Mouse (Mus musculus): Measurements from ENCODE around the gene Glb1l3. TPM values are rescaled to one million over a fixed set of nuclear protein-coding genes. Genes with fewer than 3 reads are reported as not detected.

The Glb1l3 gene
- 0.05 and 0.07 TPM in 2 replicates for polyA plus RNA-seq (2012; rRNA removed)

DNA sequence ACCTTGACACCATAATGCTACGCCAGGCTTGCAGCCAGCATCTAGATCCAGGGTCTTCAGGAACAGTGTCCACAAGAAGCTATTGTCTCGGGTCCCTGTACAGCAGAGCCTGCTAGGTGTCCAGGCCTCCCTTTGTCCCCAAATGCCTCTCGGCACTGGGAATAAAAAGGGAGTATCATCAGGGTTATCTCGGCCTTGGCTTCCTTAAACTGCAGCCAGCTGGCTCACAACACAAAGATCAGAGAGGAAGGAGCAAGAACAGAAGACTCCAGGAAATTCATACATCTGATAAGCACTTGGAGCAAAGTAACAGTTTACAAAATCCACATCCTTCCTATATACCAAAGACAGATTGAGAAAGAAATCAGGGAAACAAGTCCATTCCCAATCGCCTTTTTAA lies at the start of gene Glb1l3:
Glb1l3 (minus strand) TSS at position 140 of the 400 bp plus-strand sequence.

DNA sequence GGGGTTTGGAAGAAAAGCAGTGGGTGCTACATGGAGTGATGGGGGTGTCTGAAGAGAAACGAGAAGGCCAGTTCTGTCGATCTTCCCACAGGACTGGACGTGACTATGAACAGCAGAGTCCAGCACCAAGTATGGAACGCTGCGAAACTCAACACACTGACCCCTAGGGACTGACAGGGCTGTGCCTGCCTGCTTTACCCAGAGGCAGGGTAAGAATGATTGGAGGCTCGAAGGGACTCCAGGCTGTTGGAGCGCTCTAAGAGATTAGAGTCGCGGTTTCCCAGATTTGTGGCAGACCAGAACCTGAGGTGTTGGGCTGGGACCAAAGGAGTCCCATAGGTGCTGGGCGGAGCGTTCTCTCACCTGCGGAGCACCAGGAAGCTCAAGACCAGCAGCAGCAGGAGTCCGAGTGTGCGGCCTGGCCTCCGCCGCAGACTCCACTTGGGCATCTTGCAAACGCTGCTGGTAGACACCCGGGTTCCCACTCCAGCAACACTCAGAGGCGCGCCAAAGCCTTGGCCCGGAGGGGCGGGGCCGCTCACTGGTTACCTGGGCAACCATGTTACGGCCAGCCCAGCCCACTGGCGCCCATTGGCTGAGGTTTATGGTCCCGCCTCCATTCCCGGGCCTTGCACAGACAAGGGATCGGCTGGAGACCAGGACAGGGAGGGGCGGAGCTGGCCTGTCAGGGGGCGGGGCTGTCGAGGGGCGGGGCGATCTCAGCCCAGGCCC lies 54.6 kb downstream of the Glb1l3 start, which contains the start of gene Glb1l2:
Glb1l2 (minus strand) TSS at position 534 of the 732 bp plus-strand sequence.

Other genes with a start within 250 kb of the Glb1l3 start
- gene B3gat1, start 127.2 kb downstream of the Glb1l3 start, polyA plus RNA-seq (2012; rRNA removed) = 271 and 304 TPM in 2 replicates
- 2.1 and 3.0 TPM in 2 replicates for gene Glb1l2, start 54.4 kb downstream of the Glb1l3 start, polyA plus RNA-seq (2012; rRNA removed)
- gene Gm1110, start 62.2 kb upstream of the Glb1l3 start, polyA plus RNA-seq (2012; rRNA removed) = 0.10 and 0.16 TPM in 2 replicates
- gene Acad8, start 138.7 kb upstream of the Glb1l3 start, polyA plus RNA-seq (2012; rRNA removed) = 37.0 and 38.2 TPM in 2 replicates
- gene Thyn1, start 138.8 kb upstream of the Glb1l3 start, polyA plus RNA-seq (2012; rRNA removed) = 103 and 107 TPM in 2 replicates
- 89.4 and 94.9 TPM in 2 replicates for gene Vps26b, start 169.2 kb upstream of the Glb1l3 start, polyA plus RNA-seq (2012; rRNA removed)
- gene Ncapd3, start 169.3 kb upstream of the Glb1l3 start, polyA plus RNA-seq (2012; rRNA removed) = 27.4 and 28.6 TPM in 2 replicates